Mouse (Mus musculus): ENCODE measurements around the gene Slc34a1.
"Not testable (repeated sequence)": the region's sequence is repeated elsewhere in the genome, so short reads cannot be mapped to it uniquely, and the experiment has no call there.

Slc34a1 gene

DNA sequence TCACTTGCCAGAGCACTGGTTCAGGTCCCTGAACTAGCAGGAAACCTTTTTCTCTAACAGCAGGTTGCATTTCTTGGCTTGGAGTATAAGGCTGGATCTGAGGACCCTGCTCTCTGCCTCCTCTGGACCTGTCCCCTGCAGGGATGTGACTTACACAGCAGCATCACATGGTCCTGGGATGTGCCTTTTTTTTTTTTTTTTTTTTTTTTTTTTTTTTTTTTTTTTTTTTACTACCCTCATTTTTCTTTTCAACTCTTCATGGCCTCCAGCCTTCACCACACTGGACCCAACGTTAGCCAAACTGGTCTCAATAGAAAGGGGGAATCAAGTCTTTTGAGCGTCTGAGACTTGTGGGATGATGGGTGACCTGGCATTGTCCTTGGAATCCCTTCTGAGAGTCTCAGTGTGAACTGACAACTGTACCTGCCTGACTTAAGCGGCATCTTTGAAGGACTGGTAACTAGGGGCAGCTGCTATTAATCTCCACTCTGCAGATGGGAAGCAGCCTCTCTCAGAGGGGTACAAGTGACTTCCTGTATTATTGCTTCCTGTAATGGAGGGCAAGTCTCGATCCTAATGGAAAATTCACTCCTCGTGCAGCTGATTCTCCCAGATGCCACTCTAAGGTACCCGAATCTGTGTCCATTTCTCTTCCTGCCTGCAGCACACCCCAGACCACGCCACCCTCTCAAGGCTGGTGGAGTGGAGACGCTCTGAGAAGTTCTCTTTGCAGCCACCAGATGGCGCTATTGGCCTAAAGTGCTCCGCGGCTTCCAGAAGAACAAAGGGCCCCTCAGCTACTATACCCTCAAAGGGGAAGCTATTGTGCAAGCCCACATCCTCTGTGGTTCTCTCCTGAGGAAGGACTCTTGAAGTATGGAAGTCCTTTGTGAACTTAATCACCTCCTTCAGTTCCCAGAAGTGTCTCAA, 7.1 kb downstream of the Slc34a1 start:
- peak; percentile 83 for DNase-seq

- no peak for DNase-seq
These were observed 7.9 kb downstream of the Slc34a1 start for GRCm38 (mm10) chr13:55405783-55406390.

- DNase-seq, result peak; percentile 12
These were observed 9.4 kb downstream of the Slc34a1 start for GRCm38 (mm10) chr13:55407341-55407740.

- no peak for DNase-seq
These were observed 10.6 kb downstream of the Slc34a1 start for GRCm38 (mm10) chr13:55408546-55409120.

GRCm38 (mm10) chr13:55411826-55412225, 13.8 kb downstream of the Slc34a1 start:
- no peak for DNase-seq

- no peak for DNase-seq
These were observed 14.8 kb downstream of the Slc34a1 start for GRCm38 (mm10) chr13:55412643-55413307.

DNA sequence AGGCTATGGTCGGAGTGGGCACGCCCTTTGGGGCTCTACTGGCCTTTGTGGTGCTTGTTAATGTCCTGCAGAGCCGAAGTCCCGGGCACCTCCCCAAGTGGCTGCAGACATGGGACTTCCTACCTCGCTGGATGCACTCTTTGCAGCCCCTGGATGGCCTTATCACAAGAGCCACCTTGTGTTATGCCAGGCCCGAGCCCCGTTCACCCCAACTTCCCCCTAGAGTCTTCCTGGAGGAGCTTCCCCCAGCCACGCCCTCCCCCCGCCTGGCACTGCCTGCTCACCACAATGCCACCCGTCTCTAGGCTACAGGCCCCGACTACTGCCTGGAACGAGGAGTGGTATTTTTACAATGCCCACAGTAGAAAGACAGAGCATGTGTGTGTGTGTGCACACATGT, 15.3 kb downstream of the Slc34a1 start:
- no peak for DNase-seq

- peak; percentile 90 for DNase-seq
These were observed 16.9 kb downstream of the Slc34a1 start, which contains the start of gene Pfn3 for GRCm38 (mm10) chr13:55414743-55415380. Gene Pfn3, minus strand, starts transcription at chr13:55415232.

DNA sequence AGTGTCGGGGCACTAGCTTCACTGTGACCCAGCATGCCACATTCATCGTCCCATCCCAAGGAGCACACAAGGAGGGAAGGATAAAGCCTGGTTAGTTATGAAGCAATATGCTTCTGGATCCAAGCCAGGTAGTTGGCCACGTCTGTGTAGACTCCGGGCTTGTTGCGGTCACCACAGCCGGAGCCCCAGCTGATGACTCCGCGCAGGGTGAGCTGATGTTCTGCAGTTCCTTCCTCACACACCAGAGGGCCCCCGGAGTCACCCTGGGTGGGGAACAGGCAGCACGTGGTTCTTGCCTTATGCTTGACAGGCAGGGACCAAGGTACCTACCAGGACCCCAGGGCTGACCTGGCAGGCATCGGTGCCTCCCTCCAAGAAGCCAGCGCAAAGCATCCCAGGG, 20.0 kb downstream of the Slc34a1 start:
- DNase-seq, result peak; percentile 87

- no peak for DNase-seq
These were observed 21.2 kb downstream of the Slc34a1 start for GRCm38 (mm10) chr13:55419142-55419541.

DNA sequence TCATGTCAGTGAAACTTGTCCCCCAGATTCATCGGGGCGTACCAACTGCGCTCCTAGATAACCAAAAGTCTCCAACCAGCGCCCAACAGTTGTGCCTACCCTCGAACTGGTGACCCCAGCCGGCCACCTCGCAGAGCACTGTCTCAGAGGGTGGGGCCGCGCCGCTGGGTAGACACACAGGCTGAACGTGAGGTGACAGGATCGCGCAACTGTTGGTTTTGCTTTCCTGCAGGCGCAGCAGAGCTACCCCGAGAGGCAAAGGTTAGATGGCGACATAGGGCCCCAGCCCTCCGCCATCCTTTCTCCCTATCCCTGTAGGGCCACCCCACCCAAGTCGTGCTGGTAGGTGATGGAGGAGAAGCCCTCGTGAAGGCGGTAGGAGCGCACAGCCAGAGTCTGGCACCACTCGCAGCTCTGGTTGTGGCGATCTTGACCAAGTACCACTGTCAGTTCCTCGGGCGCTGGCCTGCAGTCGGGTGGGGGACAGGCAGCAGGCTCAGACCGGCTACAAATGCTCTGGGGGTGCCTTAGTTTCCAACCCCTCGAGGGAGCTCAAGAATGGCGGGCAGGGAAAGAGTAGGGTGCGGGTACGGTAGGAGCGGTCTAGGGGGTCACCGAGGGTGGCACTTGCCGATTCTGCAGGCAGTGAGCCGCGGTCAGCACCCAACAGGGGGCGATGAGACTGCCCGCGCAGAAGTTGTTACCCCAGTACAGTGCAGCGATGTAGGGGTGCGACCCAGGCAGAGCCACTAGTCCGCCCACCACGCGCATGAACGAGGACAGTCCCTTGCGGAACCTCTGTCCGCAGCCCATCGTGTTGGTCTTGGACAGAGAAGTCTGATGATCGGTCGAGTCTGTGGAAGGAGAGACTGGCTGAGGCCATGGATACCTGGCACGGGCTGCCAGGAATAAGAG, 22.3 kb downstream of the Slc34a1 start:
- DNase-seq, result no peak

- DNase-seq, result peak; percentile 73
These were observed 23.2 kb downstream of the Slc34a1 start for GRCm38 (mm10) chr13:55420933-55421800.

DNA sequence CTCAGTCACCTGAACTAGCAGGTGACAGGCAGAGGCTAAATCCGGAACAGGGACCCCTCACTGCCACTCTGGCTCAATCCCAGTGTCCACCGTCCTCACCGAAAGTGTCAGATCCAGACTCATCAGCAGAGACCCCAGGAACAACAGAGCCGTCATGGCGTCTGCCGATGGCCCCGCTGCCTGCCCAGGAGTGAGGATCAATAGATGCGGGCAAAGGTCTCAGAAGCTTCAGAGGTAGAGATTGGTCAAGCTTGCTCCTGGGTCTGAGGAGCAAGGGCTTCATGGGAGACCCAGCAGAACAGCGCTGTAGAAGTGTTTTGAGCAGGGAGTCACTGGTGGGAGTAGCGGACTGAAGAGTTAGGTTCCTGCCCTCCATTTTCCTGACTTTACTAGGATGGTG, 28.6 kb downstream of the Slc34a1 start, which contains the start of gene F12:
Gene F12 (minus strand): TSS at position 181 of the 400 bp plus-strand sequence.
- no peak for DNase-seq

DNA sequence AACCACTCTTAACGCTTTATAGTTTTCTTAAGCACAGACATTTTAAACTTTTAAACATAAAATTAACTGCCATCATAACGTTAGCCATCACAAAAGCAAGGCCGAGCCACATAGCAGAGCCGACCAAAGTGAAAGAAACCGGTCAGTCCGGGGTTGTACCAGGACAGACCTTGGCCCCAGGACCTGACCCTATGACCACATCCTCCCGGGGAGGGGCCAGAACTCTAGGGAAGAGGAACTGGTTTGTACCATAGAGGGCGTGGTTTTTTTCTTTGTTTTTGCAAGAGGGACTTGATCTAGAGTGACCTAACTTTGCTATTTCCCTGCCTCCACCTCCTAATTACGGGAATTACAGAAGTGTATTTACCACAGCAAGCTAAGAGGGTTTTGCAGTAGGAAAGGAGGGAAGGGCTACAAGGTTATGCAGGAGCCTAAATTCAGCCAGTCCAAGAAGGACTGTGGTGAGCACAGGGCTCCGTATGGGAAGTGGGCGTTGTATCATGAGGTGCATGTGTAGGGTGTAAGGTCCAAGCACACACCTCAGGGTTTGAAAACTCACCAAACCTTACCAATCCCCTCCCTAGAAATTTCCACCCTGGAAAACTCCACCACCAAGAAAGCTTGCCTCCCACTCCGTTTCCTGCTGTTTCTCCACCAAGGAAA, 31.4 kb downstream of the Slc34a1 start:
- DNase-seq, result peak; percentile 75

DNA sequence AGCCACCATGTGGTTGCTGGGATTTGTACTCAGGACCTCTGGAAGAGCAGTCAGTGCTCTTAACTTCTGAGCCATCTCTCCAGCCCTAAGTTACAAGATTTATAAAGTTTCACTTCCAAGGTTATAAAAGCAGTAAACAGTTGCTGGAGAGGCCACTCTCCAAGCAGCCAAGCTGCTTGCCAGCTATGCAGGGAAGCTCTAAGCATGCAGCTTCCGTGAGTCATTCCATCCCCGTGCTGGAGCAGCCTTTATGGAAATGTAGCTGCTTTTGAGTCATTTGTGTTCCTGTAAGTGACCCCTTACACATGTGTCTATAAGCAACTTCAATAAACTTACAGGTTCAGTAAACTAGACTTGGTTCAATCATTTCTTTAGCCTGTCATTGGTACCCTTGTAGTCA, 32.6 kb downstream of the Slc34a1 start:
- no peak for DNase-seq

DNA sequence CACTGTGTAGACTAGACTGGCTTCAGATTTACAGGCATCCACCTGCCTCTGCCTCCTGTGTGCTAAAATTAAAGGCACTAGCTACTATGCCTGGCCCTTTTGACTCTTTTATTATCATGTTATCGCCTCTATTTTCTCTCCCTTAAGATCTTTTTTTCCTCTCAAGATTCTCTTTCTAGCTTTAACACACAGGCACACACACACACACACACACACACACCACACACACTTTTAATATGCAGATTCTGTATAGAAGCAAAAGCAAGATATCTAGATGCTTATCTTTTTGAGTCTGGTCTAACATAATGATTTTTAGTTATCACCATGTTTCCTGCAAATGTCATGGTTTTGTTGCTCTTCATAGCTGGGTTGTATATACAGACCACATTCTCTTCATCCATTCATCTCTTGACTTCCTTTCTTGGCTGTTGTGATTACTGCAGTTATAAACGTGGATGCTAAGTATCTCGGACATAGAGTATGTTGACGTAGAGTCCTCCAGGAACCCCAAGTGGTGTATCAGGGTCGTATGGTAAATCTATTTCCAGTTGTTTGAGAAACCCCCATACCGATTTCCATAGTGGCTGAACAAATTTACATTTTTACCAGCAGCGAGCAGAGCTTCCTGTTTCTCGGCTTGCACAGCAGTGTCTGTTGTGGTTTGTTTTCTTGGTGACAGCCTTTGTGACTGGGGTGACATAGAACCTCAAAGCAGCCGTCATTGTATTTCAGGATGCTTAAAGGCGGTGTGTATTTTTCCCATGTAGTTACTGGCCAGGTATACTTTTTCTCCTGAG, 34.1 kb downstream of the Slc34a1 start:
- no peak for DNase-seq

DNA sequence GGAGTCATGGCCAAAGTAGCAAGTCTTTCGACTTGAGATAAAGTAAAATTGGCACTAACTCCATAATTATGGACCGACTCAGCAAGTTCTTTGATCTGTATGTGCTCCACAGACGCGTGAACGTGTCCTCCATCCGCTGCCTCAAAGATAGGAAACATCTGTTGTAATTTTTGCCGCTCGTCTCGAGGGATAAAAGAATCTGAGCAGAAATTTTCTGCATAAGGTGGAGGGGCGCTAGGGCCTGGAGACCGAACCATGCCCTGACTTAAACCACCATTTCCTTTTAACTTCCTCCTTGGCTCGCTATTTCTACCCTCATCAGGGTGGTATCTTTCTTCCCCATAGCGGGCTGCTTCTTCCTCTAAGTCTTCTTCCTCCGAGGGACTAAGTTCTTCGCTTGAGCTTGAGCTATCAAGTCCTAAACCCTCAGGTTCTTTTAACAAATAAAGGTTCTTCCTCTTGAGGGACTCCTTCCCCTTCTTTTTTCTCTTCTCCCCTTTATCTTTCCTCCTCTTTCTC, 39.2 kb downstream of the Slc34a1 start:
- not testable (repeated sequence) for DNase-seq

- DNase-seq, result no peak
These were observed 45.9 kb downstream of the Slc34a1 start for GRCm38 (mm10) chr13:55443799-55444285.
